Mouse (Mus musculus): ENCODE results near the gene Gucy1b2. TPM values are rescaled to one million over a fixed set of nuclear protein-coding genes. Genes with fewer than 3 reads are reported as not detected.

Gucy1b2 gene
- polyA plus RNA-seq, 1 experiment, result not detected

DNA sequence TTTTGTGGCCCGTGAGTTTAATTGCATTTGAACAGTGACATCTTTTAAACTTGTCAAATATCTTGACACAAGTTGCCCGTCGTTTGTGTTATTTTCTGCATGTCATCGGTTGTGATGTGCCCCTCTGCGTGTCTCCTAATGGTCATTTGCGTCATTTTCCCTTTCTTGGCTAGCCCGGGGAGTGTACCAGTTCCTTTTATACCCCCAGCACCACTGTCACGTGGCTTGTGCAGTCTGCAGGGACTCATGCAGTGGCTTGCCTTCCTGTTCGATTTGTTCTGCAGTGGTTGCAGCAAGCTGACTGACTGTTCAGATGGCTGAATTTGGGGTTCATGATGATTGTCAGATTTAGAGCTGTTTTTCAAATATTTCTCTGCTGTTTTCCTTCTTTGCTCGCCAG, 82.1 kb downstream of the Gucy1b2 start:
- no peak for DNase-seq (ENCODE audit: low read depth)

DNA sequence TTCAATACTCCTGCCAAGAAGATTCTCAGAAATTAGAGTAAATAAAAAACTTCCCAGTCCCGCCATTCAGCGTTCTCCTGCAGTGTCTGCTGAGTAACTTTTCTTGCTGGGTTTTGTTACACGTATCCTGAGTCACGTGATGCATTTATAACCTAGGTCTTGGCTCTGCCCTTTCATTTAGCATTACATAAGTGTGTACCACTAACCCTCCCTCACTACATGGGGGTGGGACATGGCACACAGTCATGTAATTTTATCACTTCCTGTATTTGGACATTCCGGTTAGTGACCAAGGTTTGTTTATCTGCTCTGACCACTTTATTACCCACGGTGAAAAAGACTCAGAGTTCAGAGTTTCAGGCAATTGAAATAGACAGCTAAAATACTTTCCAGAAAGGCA, 85.3 kb downstream of the Gucy1b2 start:
- no peak for DNase-seq (ENCODE audit: low read depth)

DNA sequence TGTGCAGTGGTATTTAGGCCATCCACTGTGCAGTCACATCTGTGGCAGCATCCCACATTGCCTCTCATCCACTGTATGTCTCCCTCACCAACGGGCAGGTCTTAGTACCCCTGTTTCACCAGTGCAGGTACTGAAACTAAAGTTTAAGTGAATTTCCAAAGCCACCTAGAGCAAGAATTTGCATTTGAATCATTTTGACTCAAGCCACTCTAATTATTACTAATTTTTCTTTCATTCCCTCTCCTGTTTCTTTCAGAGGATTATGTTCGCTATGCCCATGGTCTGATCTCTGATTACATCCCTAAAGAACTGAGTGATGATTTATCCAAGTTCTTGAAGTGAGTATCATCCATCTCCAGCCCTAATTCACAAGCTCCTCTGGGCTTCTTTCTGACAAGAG, 92.3 kb downstream of the Gucy1b2 start:
- DNase-seq (ENCODE audit: low read depth), result no peak

DNA sequence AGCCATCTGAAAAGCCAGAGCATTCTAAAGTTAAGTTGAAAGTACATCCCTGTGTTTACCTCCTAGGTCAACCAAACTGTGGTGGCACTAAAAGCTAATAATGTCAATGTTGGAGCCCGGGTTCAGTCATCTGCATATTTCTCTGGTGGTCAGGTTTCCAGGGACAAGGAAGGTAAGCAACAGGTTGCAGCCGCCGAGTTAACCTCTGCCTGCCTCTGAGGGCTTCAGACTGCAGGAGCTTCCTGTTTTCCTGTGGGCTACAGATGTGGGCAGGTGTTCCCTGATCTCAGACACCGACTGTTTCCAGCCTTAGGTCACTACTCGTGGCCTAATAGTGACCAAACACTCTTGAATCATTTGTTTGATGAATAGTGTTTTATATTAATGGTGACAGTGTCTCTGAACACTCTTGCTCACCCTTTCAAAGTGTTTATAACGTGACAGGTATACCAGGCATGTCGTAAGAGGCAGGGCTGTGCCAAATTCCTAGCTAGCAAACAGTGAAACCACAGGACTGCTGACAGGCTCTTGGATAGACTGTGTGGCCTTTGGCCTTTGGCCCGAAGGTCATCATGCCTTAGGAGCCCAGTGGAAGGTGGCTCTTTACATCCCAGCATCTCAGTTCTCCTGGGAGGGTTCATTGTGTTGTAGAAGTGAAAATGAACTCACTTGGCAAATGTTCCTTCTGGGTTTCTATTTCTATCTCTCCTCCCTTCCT, 94.7 kb downstream of the Gucy1b2 start:
- no peak for DNase-seq (ENCODE audit: low read depth)

DNA sequence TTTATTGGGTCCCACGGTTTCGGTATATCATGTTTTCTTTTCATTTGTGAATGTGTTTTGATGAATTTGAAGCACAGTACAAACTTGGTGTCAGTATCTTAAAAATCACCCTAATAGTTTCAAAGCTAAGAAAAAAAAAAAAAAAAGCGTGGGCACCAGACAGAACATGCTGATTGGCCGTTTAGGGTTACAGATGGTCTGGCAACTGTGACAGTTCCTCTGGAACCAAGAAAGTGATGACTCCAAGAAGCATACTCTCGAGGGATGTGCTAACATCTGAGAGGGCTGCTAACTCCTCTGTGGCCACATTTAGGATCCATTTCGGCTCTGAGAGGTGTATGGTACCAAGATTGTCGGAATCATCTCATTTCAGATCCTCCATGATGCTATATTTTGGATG, 100.9 kb downstream of the Gucy1b2 start:
- DNase-seq (ENCODE audit: low read depth), result no peak

DNA sequence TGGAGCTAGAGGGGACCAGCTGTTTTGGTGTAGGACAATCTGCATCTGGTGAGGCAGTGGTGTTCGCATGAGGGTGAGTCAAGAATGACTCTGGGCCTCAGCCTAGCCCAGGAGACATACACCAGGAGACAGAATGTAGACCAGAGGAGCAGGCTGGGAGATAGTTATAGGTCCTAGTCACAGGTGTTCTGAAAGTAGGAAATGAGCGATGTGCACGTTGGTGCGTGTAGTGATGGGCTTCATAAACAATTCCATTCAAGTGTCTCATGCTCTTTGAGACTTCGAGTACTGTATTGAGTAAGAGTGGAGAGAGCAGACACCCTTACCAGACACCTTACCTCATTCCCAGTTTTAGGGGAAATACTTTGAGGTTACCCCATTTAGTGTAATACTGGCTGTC, 102.3 kb downstream of the Gucy1b2 start:
- no peak for DNase-seq (ENCODE audit: low read depth)

DNA sequence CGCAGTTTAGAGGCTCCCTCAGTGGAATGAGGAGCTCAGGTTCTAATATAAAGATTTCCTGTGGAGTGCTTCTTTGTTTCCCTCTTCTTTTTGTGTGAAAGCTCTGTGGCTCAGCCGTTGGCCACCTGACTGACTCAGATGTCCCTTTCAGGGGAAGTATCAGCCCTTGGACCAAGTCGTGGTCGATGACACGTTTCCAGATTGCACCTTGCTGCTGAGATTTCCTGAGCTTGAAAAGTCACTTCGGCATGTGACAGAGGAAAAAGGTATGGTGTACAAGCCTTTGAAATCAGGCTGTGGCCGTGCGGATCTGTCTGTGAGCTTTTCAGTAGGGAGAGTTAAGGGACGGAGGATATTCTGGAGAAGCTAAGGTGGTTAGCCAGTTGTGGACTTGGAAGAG, 102.7 kb downstream of the Gucy1b2 start:
- no peak for DNase-seq (ENCODE audit: low read depth)

DNA sequence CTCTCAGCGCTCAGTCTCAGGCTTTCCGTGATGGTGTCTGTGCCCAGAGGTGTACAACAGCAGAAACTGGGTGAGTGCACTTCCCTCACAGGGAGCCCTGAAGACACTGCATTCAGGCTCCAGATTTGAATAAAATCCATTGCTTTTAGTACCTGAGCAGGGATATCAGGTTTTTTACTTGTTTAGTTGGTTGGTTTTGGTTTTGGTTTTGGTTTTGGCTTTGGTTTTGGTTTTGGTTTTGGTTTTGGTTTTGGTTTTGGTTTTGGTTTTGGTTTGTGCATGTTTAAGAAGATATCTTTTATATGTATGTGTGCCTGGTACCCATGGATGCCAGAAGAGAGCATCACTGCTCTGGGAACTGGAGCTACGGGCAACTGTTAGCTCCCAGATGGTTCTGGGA, 105.2 kb downstream of the Gucy1b2 start:
- DNase-seq (ENCODE audit: low read depth), result no peak

DNA sequence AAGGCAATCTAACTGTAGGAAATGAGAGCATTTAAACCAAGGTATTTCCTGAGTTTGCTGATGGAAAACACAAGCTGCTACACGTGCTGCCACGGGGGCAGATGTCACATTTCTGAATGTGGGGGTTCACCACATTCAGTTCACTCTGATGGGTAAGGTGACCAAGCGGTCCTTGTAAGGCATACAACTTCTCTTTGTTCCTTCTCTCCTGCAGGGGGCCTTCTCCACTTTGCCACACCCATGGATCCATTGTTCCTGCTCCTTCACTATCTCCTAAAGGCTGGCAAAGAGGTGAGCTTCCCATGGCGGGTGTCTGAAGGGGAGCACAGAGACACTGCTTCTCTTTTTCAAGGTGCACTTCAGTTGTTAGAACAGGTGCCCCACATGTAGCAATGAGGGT, 105.9 kb downstream of the Gucy1b2 start:
- DNase-seq (ENCODE audit: low read depth), result no peak

DNA sequence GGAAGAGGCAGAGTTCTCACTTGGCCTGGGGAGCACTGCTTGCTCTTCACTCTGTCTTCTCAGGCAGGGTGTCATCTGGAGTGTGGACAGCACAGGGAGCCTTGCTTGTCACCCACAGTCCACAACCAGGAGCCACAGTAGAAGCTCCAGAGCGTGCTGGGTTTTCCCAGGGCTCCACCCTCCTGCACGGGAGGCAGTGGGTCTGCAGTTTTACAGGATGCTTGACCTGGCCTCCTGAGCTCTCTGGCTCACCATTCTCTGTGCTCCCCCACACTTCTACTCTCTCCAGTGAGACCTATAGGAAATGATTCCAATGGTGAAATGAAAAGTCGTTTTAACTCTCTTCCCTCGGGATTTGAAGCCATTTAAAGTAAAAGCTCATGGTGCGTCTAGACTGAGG, 106.3 kb downstream of the Gucy1b2 start:
- no peak for DNase-seq (ENCODE audit: low read depth)

DNA sequence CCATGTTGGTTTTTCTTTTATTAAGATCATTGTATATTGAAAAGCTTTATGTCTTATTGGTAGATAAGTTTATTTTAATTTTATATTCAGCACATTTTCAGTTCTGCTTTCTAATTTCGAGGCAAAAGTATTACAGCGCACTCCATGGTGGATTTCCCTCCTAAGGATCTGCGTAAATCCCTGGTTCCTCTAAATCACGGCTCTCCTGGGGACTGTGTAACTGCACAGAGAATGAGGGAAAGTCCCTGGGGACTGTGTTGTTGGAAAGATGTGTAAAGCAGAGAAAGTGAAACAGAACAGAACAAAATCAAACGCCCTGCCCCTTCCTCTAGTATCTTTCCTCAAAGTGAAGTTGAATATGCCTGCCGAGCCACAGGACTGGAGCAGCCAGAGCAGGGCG, 109.0 kb downstream of the Gucy1b2 start:
- no peak for DNase-seq (ENCODE audit: low read depth)

DNA sequence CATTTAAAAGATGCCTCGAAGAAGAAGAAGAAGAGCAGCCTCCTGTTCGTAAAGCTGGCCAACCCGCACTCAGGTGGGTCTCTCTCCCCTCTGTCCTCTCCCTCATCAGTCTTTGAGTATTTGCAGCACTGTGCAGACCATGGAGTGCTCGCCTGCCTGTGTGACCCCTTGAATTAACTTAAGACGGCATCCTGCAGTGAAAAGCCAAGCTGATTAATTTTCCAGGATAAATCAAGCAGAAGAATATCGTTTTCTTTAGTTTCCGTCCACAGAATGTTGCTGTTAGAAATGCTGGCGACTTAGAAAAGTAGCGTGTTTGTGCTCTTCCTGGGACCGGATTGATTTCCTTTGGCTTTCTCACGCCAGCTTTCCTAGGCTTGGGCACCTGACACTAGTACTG, 109.5 kb downstream of the Gucy1b2 start:
- DNase-seq (ENCODE audit: low read depth), result no peak

Other genes starting within 250 kb of the Gucy1b2 start
- 1.8 and 1.9 TPM in 2 replicates for gene Rnaseh2b, start 163.7 kb downstream of the Gucy1b2 start, polyA plus RNA-seq (2012; rRNA removed)
- gene Dleu7, start 163.2 kb downstream of the Gucy1b2 start, polyA plus RNA-seq (2012; rRNA removed), result 0.14 and 0.62 TPM in 2 replicates
- 7.2 and 10.1 TPM in 2 replicates for gene Fam124a, start 99.4 kb upstream of the Gucy1b2 start, polyA plus RNA-seq (2012; rRNA removed)
- gene Gm4131, start 110.6 kb upstream of the Gucy1b2 start, polyA plus RNA-seq (2012; rRNA removed), result not detected in 2 replicates
- gene Serpine3, start 207.4 kb upstream of the Gucy1b2 start, polyA plus RNA-seq (2012; rRNA removed), result not detected in 2 replicates

All from gonadal fat pad, adult 2 months (tissue).